ENCODE assay signal across 8 mouse cellular contexts in the genomic region with DNA sequence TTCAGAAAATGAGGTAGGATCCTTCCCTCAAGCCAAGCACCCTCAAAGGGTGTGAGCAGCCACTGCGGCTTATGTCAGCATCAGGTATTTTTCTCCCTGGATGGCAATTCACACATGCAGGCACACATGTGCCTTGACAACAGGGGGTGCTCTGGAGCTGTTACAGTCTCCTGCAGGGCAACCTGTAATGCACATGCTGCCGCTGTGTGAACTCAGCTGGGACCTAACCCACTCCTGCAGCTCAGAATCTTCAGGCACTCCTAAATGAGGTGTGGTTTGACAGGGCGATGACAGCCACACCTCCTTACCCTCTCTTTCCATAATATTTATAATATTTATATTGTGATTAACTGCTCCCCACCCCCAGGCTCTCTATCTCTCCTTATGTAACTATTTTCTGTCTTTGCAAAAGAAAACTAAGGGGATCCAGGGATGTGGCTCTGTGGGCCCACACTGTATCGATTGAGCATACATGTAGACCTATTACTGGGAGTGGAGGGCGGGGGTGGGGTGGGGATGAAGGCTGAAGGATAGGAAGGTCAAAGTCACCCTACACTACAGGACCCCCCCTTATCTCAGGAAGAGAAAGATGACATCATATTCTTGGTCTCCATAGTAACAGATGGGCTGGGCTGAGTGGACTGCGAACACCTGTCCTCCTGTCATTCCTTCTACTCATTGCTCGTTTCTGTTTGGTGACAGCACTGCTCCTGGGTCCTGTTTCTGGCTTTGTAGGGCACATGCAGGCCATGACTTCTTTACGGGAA.
A peak's percentile ranks its signal among the peaks of the same experiment; 100 is the strongest.
DNase-seq lines count a peak whose midpoint lies in the region; ATAC-seq and TF ChIP-seq lines count a peak whose summit lies in the region.

No protein-coding gene starts in this region.

- no peaks in the 10 kb centered on the region for H3K27me3 ChIP-seq in forebrain, embryonic 12.5 days
- no peaks in the 10 kb centered on the region for H3K27me3 ChIP-seq in liver, postnatal 0 days (ENCODE audit: insufficient read depth, low read length)

- 75% methylated on average over 8 of the region's 8 CpGs for WGBS in forebrain, embryonic 12.5 days
- WGBS in liver, postnatal 0 days (ENCODE audit: insufficient replicate concordance): 70% methylated on average over 8 of the region's 8 CpGs

- 0 out of 2 replicates have a peak overlapping the region, but pooled peaks have one; percentile 50 for H3K27ac ChIP-seq in forebrain, embryonic 12.5 days
- H3K27ac ChIP-seq in liver, postnatal 0 days (ENCODE audit: low read depth): peak overlapping the region; percentile 91

- no peak overlapping the region for H3K4me2 ChIP-seq in forebrain, embryonic 12.5 days
- peak overlapping the region; percentile 67 for H3K4me2 ChIP-seq in liver, postnatal 0 days (ENCODE audit: low read depth, low read length)

- peak; percentile 12 for DNase-seq in ovary, postnatal 14 days (ENCODE audit: low spot score)
- no peak for DNase-seq in ovary, postnatal 10 days (ENCODE audit: low spot score)
- DNase-seq in heart, postnatal 25 days (ENCODE audit: low spot score): peak; percentile 31
- peak; percentile 82 to 87 for DNase-seq in kidney, postnatal 36 days
- DNase-seq in liver, postnatal 0 days: peak; percentile 48
- peak; percentile 85 for DNase-seq in thymus, postnatal 4 days

- peaks cover 19% of the 10 kb centered on the region for H3K4me1 ChIP-seq in forebrain, embryonic 12.5 days
- H3K4me1 ChIP-seq in liver, postnatal 0 days (ENCODE audit: insufficient read depth): peaks cover 11% of the 10 kb centered on the region; the same call in 1 of the 2 replicates

- H3K4me3 ChIP-seq in forebrain, embryonic 12.5 days (replicated peaks): no peak overlapping the region
- H3K4me3 ChIP-seq in liver, postnatal 0 days (ENCODE audit: low read depth, low read length): peak overlapping the region; percentile 40

- ATAC-seq in forebrain, embryonic 12.5 days (ENCODE audit: low FRiP score): peak; percentile 67
- ATAC-seq in liver, postnatal 0 days: no peak
- ATAC-seq in neutrophil, adult 5-6 weeks (ENCODE audit: extremely low read depth, insufficient number of reproducible peaks, low FRiP score, poor library complexity, severe bottlenecking): peak; percentile 17; the same call in 1 of the 2 replicates

- peak; percentile 60 for TF ChIP-seq CTCF in liver, postnatal 0 days (IDR thresholded peaks at IDR 0.05; ENCODE audit: low read depth)

- intact Hi-C loops in heart, postnatal 25 days (cut with DNase I): loop anchor here (5.0 kb wide), 2 partner anchors 148 to 1053 kb away; no protein-coding TSS in a partner anchor

- TF ChIP-seq EP300 in liver, postnatal 0 days (IDR thresholded peaks at IDR 0.05; ENCODE audit: low read depth): no peak

- H3K9ac ChIP-seq in forebrain, embryonic 12.5 days: no peak overlapping the region
- H3K9ac ChIP-seq in liver, postnatal 0 days (replicated peaks): peak overlapping the region; percentile 56; the same call in 1 of the 2 replicates

- 0 out of 2 replicates have a peak, but pooled peaks cover 5% of the 10 kb centered on the region for H3K36me3 ChIP-seq in forebrain, embryonic 12.5 days (replicated peaks)
- no peaks in the 10 kb centered on the region for H3K36me3 ChIP-seq in liver, postnatal 0 days (replicated peaks; ENCODE audit: insufficient read depth, low read length)

- H3K9me3 ChIP-seq in forebrain, embryonic 12.5 days: no peaks in the 10 kb centered on the region
- H3K9me3 ChIP-seq in liver, postnatal 0 days (ENCODE audit: low read length): no peaks in the 10 kb centered on the region
